Mouse (Mus musculus): ENCODE measurements at regions not wholly inside any gene's neighbourhood (a gene's known extent, or its start where the extent isn't known, plus 50 kb on each side); places are given as distances from the start of the nearest gene placed in this dataset.

- Histone ChIP-seq H3K4me3 (ENCODE audit: low read depth, low read length) (no peak overlapping the region), H3K4me2 (ENCODE audit: low read length) (no peak overlapping the region), H3K9ac (ENCODE audit: low read length) (no peak overlapping the region), H3K27ac (ENCODE audit: low read depth, low read length) (no peak overlapping the region), H3K27me3 (replicated peaks; ENCODE audit: control insufficient read depth, insufficient read depth, low read length) (no peaks in the 10 kb centered on the region), H3K36me3 (ENCODE audit: control insufficient read depth, insufficient read depth, low read length) (no peaks in the 10 kb centered on the region), H3K4me1 (ENCODE audit: control insufficient read depth, insufficient read depth, low read length) (no peaks in the 10 kb centered on the region), H3K9me3 (replicated peaks; ENCODE audit: control insufficient read depth, low read length) (no peaks in the 10 kb centered on the region)
- ATAC-seq: no peak
- no peak for DNase-seq (ENCODE audit: low spot score)
- WGBS: 87% methylated on average over 1 of the region's 1 CpGs
These were observed 331.3 kb upstream of the Shh start for GRCm38 (mm10) chr5:28798361-28798760.

- no peak overlapping the region for H3K4me2 ChIP-seq (ENCODE audit: low read length)
- no peak for DNase-seq (ENCODE audit: low spot score)
- no peak overlapping the region for H3K27ac ChIP-seq (ENCODE audit: low read depth, low read length)
- H3K36me3 ChIP-seq (ENCODE audit: control insufficient read depth, insufficient read depth, low read length): no peaks in the 10 kb centered on the region
- no peak overlapping the region for H3K9ac ChIP-seq (ENCODE audit: low read length)
- 94% methylated on average over 6 of the region's 6 CpGs for WGBS
- H3K27me3 ChIP-seq (replicated peaks; ENCODE audit: control insufficient read depth, insufficient read depth, low read length): no peaks in the 10 kb centered on the region
- no peak overlapping the region for H3K4me3 ChIP-seq (ENCODE audit: low read depth, low read length)
- 0 out of 2 replicates have a peak, but pooled peaks have one; percentile 26 for ATAC-seq
- no peaks in the 10 kb centered on the region for H3K9me3 ChIP-seq (replicated peaks; ENCODE audit: control insufficient read depth, low read length)
- H3K4me1 ChIP-seq (ENCODE audit: control insufficient read depth, insufficient read depth, low read length): no peaks in the 10 kb centered on the region
These were observed 328.2 kb upstream of the Shh start for GRCm38 (mm10) chr5:28795130-28795758.

- no peak overlapping the region for H3K9ac ChIP-seq (ENCODE audit: low read length)
- no peak for ATAC-seq
- no peaks in the 10 kb centered on the region for H3K27me3 ChIP-seq (replicated peaks; ENCODE audit: control insufficient read depth, insufficient read depth, low read length)
- DNase-seq (ENCODE audit: low spot score): no peak
- H3K9me3 ChIP-seq (replicated peaks; ENCODE audit: control insufficient read depth, low read length): no peaks in the 10 kb centered on the region
- no peak overlapping the region for H3K27ac ChIP-seq (ENCODE audit: low read depth, low read length)
- 67% methylated on average over 2 of the region's 2 CpGs for WGBS
- no peaks in the 10 kb centered on the region for H3K4me1 ChIP-seq (ENCODE audit: control insufficient read depth, insufficient read depth, low read length)
- H3K36me3 ChIP-seq (ENCODE audit: control insufficient read depth, insufficient read depth, low read length): no peaks in the 10 kb centered on the region
- no peak overlapping the region for H3K4me2 ChIP-seq (ENCODE audit: low read length)
- no peak overlapping the region for H3K4me3 ChIP-seq (ENCODE audit: low read depth, low read length)
These were observed 326.7 kb upstream of the Shh start for GRCm38 (mm10) chr5:28793781-28794180.

- H3K9ac ChIP-seq (ENCODE audit: low read length): no peak overlapping the region
- H3K4me3 ChIP-seq (ENCODE audit: low read depth, low read length): no peak overlapping the region
- DNase-seq (ENCODE audit: low spot score) (peak; percentile 11), ATAC-seq (no peak)
- peaks cover 6% of the 10 kb centered on the region; the same call in 1 of the 2 replicates for H3K4me1 ChIP-seq (ENCODE audit: control insufficient read depth, insufficient read depth, low read length)
- no peak overlapping the region for H3K27ac ChIP-seq (ENCODE audit: low read depth, low read length)
- H3K36me3 ChIP-seq (ENCODE audit: control insufficient read depth, insufficient read depth, low read length): no peaks in the 10 kb centered on the region
- 27% methylated on average over 11 of the region's 11 CpGs for WGBS
- no peak overlapping the region for H3K4me2 ChIP-seq (ENCODE audit: low read length)
- H3K27me3 ChIP-seq (replicated peaks; ENCODE audit: control insufficient read depth, insufficient read depth, low read length): no peaks in the 10 kb centered on the region
- no peaks in the 10 kb centered on the region for H3K9me3 ChIP-seq (replicated peaks; ENCODE audit: control insufficient read depth, low read length)
These were observed 318.4 kb upstream of the Shh start for GRCm38 (mm10) chr5:28785347-28786060.

GRCm38 (mm10) chr5:28784339-28784966, 317.4 kb upstream of the Shh start:
- Histone ChIP-seq H3K27ac (ENCODE audit: low read depth, low read length) (no peak overlapping the region), H3K4me3 (ENCODE audit: low read depth, low read length) (no peak overlapping the region), H3K9me3 (replicated peaks; ENCODE audit: control insufficient read depth, low read length) (no peaks in the 10 kb centered on the region), H3K4me1 (ENCODE audit: control insufficient read depth, insufficient read depth, low read length) (peaks cover 6% of the 10 kb centered on the region; the same call in 1 of the 2 replicates), H3K36me3 (ENCODE audit: control insufficient read depth, insufficient read depth, low read length) (no peaks in the 10 kb centered on the region), H3K4me2 (ENCODE audit: low read length) (no peak overlapping the region), H3K9ac (ENCODE audit: low read length) (no peak overlapping the region), H3K27me3 (replicated peaks; ENCODE audit: control insufficient read depth, insufficient read depth, low read length) (no peaks in the 10 kb centered on the region)
- ATAC-seq (no peak), DNase-seq (ENCODE audit: low spot score) (no peak)
- WGBS: 93% methylated on average over 6 of the region's 6 CpGs

- H3K27ac ChIP-seq (ENCODE audit: low read depth, low read length): no peak overlapping the region
- no peak overlapping the region for H3K4me2 ChIP-seq (ENCODE audit: low read length)
- no peaks in the 10 kb centered on the region for H3K36me3 ChIP-seq (ENCODE audit: control insufficient read depth, insufficient read depth, low read length)
- no peak overlapping the region for H3K9ac ChIP-seq (ENCODE audit: low read length)
- no peaks in the 10 kb centered on the region for H3K4me1 ChIP-seq (ENCODE audit: control insufficient read depth, insufficient read depth, low read length)
- 90% methylated on average over 2 of the region's 2 CpGs for WGBS
- no peaks in the 10 kb centered on the region for H3K27me3 ChIP-seq (replicated peaks; ENCODE audit: control insufficient read depth, insufficient read depth, low read length)
- no peaks in the 10 kb centered on the region for H3K9me3 ChIP-seq (replicated peaks; ENCODE audit: control insufficient read depth, low read length)
- ATAC-seq: no peak
- H3K4me3 ChIP-seq (ENCODE audit: low read depth, low read length): no peak overlapping the region
- DNase-seq (ENCODE audit: low spot score): peak; percentile 20
These were observed 308.7 kb upstream of the Shh start for GRCm38 (mm10) chr5:28775648-28776359.

GRCm38 (mm10) chr5:28771796-28772195, 304.7 kb upstream of the Shh start:
- WGBS: 69% methylated on average over 1 of the region's 1 CpGs
- Histone ChIP-seq H3K4me1 (ENCODE audit: control insufficient read depth, insufficient read depth, low read length) (no peaks in the 10 kb centered on the region), H3K27me3 (replicated peaks; ENCODE audit: control insufficient read depth, insufficient read depth, low read length) (no peaks in the 10 kb centered on the region), H3K9ac (ENCODE audit: low read length) (no peak overlapping the region), H3K36me3 (ENCODE audit: control insufficient read depth, insufficient read depth, low read length) (no peaks in the 10 kb centered on the region), H3K27ac (ENCODE audit: low read depth, low read length) (no peak overlapping the region), H3K4me2 (ENCODE audit: low read length) (no peak overlapping the region), H3K9me3 (replicated peaks; ENCODE audit: control insufficient read depth, low read length) (no peaks in the 10 kb centered on the region), H3K4me3 (ENCODE audit: low read depth, low read length) (no peak overlapping the region)
- DNase-seq (ENCODE audit: low spot score) (no peak), ATAC-seq (no peak)

- no peak overlapping the region for H3K4me3 ChIP-seq (ENCODE audit: low read depth, low read length)
- no peaks in the 10 kb centered on the region for H3K9me3 ChIP-seq (replicated peaks; ENCODE audit: control insufficient read depth, low read length)
- H3K36me3 ChIP-seq (ENCODE audit: control insufficient read depth, insufficient read depth, low read length): no peaks in the 10 kb centered on the region
- no peak overlapping the region for H3K27ac ChIP-seq (ENCODE audit: low read depth, low read length)
- H3K4me1 ChIP-seq (ENCODE audit: control insufficient read depth, insufficient read depth, low read length): no peaks in the 10 kb centered on the region
- no peak overlapping the region for H3K4me2 ChIP-seq (ENCODE audit: low read length)
- ATAC-seq: no peak
- no peak overlapping the region for H3K9ac ChIP-seq (ENCODE audit: low read length)
- 91% methylated on average over 6 of the region's 6 CpGs for WGBS
- no peaks in the 10 kb centered on the region for H3K27me3 ChIP-seq (replicated peaks; ENCODE audit: control insufficient read depth, insufficient read depth, low read length)
- DNase-seq (ENCODE audit: low spot score): no peak
These were observed 289.3 kb upstream of the Shh start for GRCm38 (mm10) chr5:28756171-28756948.

Measured in forebrain, embryonic 14.5 days (tissue).